Mouse (Mus musculus): ENCODE data around the gene Ypel1. TPM values are rescaled to one million over a fixed set of nuclear protein-coding genes. Genes with fewer than 3 reads are reported as not detected.

Gene Ypel1
- polyA plus RNA-seq, 1 experiment = 0.10 TPM

- Histone ChIP-seq H3K36me3 (ENCODE audit: control insufficient read depth) (peaks cover 4% of the 10 kb centered on the region), H3K4me3 (replicated peaks) (no peak overlapping the region), H3K9me3 (ENCODE audit: control insufficient read depth, low read length) (peaks cover 9% of the 10 kb centered on the region), H3K27me3 (ENCODE audit: control insufficient read depth) (no peaks in the 10 kb centered on the region), H3K4me1 (ENCODE audit: control insufficient read depth) (peaks cover 8% of the 10 kb centered on the region)
- TF ChIP-seq GATA1 (IDR thresholded peaks at IDR 0.05; ENCODE audit: low read length) (no peak), TAL1 (IDR thresholded peaks at IDR 0.05; ENCODE audit: low read length) (no peak)
Observed at GRCm38 (mm10) chr16:17078101-17078500, 8.6 kb downstream of the Ypel1 start.

GRCm38 (mm10) chr16:17082121-17082792, 12.8 kb downstream of the Ypel1 start:
- TF ChIP-seq TAL1 (IDR thresholded peaks at IDR 0.05; ENCODE audit: low read length) (no peak), GATA1 (IDR thresholded peaks at IDR 0.05; ENCODE audit: low read length) (no peak)
- no peak overlapping the region for H3K4me3 ChIP-seq (replicated peaks)
- H3K4me1 ChIP-seq (ENCODE audit: control insufficient read depth) = peaks cover 5% of the 10 kb centered on the region
- no peaks in the 10 kb centered on the region for H3K27me3 ChIP-seq (ENCODE audit: control insufficient read depth)
- peaks cover 41% of the 10 kb centered on the region for H3K36me3 ChIP-seq (ENCODE audit: control insufficient read depth)
- no peaks in the 10 kb centered on the region for H3K9me3 ChIP-seq (ENCODE audit: control insufficient read depth, low read length)

GRCm38 (mm10) chr16:17085636-17086035, 16.1 kb downstream of the Ypel1 start:
- no peaks in the 10 kb centered on the region for H3K27me3 ChIP-seq (ENCODE audit: control insufficient read depth)
- no peak overlapping the region for H3K4me3 ChIP-seq (replicated peaks)
- peaks cover 75% of the 10 kb centered on the region for H3K36me3 ChIP-seq (ENCODE audit: control insufficient read depth)
- no peaks in the 10 kb centered on the region for H3K9me3 ChIP-seq (ENCODE audit: control insufficient read depth, low read length)
- H3K4me1 ChIP-seq (ENCODE audit: control insufficient read depth) = no peaks in the 10 kb centered on the region
- no peak for TF ChIP-seq TAL1 (IDR thresholded peaks at IDR 0.05; ENCODE audit: low read length)
- no peak for TF ChIP-seq GATA1 (IDR thresholded peaks at IDR 0.05; ENCODE audit: low read length)

- peaks cover 81% of the 10 kb centered on the region for H3K36me3 ChIP-seq (ENCODE audit: control insufficient read depth)
Observed at GRCm38 (mm10) chr16:17086241-17086640, 16.7 kb downstream of the Ypel1 start.

GRCm38 (mm10) chr16:17086669-17087193, 17.2 kb downstream of the Ypel1 start:
- Histone ChIP-seq H3K9me3 (ENCODE audit: control insufficient read depth, low read length) (no peaks in the 10 kb centered on the region), H3K4me3 (replicated peaks) (no peak overlapping the region), H3K36me3 (ENCODE audit: control insufficient read depth) (peaks cover 86% of the 10 kb centered on the region), H3K4me1 (ENCODE audit: control insufficient read depth) (no peaks in the 10 kb centered on the region), H3K27me3 (ENCODE audit: control insufficient read depth) (no peaks in the 10 kb centered on the region)
- TF ChIP-seq TAL1 (IDR thresholded peaks at IDR 0.05; ENCODE audit: low read length) (no peak), GATA1 (IDR thresholded peaks at IDR 0.05; ENCODE audit: low read length) (no peak)

More at GRCm38 (mm10) chr16:17086241-17086640, 16.7 kb downstream of the Ypel1 start:
- H3K27me3 ChIP-seq (ENCODE audit: control insufficient read depth) = no peaks in the 10 kb centered on the region
- no peak overlapping the region for H3K4me3 ChIP-seq (replicated peaks)
- no peaks in the 10 kb centered on the region for H3K9me3 ChIP-seq (ENCODE audit: control insufficient read depth, low read length)
- TF ChIP-seq TAL1 (IDR thresholded peaks at IDR 0.05; ENCODE audit: low read length) = no peak
- no peak for TF ChIP-seq GATA1 (IDR thresholded peaks at IDR 0.05; ENCODE audit: low read length)
- no peaks in the 10 kb centered on the region for H3K4me1 ChIP-seq (ENCODE audit: control insufficient read depth)

GRCm38 (mm10) chr16:17088346-17088745, 18.9 kb downstream of the Ypel1 start:
- no peaks in the 10 kb centered on the region for H3K27me3 ChIP-seq (ENCODE audit: control insufficient read depth)
- no peak overlapping the region for H3K4me3 ChIP-seq (replicated peaks)
- H3K36me3 ChIP-seq (ENCODE audit: control insufficient read depth) = peaks cover 96% of the 10 kb centered on the region
- no peak for TF ChIP-seq TAL1 (IDR thresholded peaks at IDR 0.05; ENCODE audit: low read length)
- TF ChIP-seq GATA1 (IDR thresholded peaks at IDR 0.05; ENCODE audit: low read length) = no peak
- H3K9me3 ChIP-seq (ENCODE audit: control insufficient read depth, low read length) = no peaks in the 10 kb centered on the region
- H3K4me1 ChIP-seq (ENCODE audit: control insufficient read depth) = no peaks in the 10 kb centered on the region

GRCm38 (mm10) chr16:17096938-17097337, 27.4 kb downstream of the Ypel1 start:
- Histone ChIP-seq H3K4me1 (ENCODE audit: control insufficient read depth) (no peaks in the 10 kb centered on the region), H3K27me3 (ENCODE audit: control insufficient read depth) (no peaks in the 10 kb centered on the region), H3K9me3 (ENCODE audit: control insufficient read depth, low read length) (no peaks in the 10 kb centered on the region), H3K4me3 (replicated peaks) (no peak overlapping the region), H3K36me3 (ENCODE audit: control insufficient read depth) (peaks cover 97% of the 10 kb centered on the region)
- TF ChIP-seq GATA1 (IDR thresholded peaks at IDR 0.05; ENCODE audit: low read length) (no peak), TAL1 (IDR thresholded peaks at IDR 0.05; ENCODE audit: low read length) (no peak)

GRCm38 (mm10) chr16:17102630-17103220, 33.2 kb downstream of the Ypel1 start:
- no peak for TF ChIP-seq GATA1 (IDR thresholded peaks at IDR 0.05; ENCODE audit: low read length)
- TF ChIP-seq TAL1 (IDR thresholded peaks at IDR 0.05; ENCODE audit: low read length) = no peak
- Histone ChIP-seq H3K4me1 (ENCODE audit: control insufficient read depth) (peaks cover 3% of the 10 kb centered on the region; the same call in 1 of the 2 replicates), H3K36me3 (ENCODE audit: control insufficient read depth) (peaks cover 94% of the 10 kb centered on the region), H3K4me3 (replicated peaks) (no peak overlapping the region), H3K27me3 (ENCODE audit: control insufficient read depth) (no peaks in the 10 kb centered on the region), H3K9me3 (ENCODE audit: control insufficient read depth, low read length) (no peaks in the 10 kb centered on the region)

- TF ChIP-seq TAL1 (IDR thresholded peaks at IDR 0.05; ENCODE audit: low read length) = no peak
- no peak for TF ChIP-seq GATA1 (IDR thresholded peaks at IDR 0.05; ENCODE audit: low read length)
- H3K36me3 ChIP-seq (ENCODE audit: control insufficient read depth) = peaks cover 94% of the 10 kb centered on the region
- H3K27me3 ChIP-seq (ENCODE audit: control insufficient read depth) = no peaks in the 10 kb centered on the region
- H3K9me3 ChIP-seq (ENCODE audit: control insufficient read depth, low read length) = no peaks in the 10 kb centered on the region
- peaks cover 6% of the 10 kb centered on the region for H3K4me1 ChIP-seq (ENCODE audit: control insufficient read depth)
- no peak overlapping the region for H3K4me3 ChIP-seq (replicated peaks)
Observed at GRCm38 (mm10) chr16:17104600-17104999, 35.1 kb downstream of the Ypel1 start.
